ENCODE assay signal across 10 mouse cellular contexts in genomic region chr1:35850191-35850545, GRCm38 (mm10).
DNase-seq lines count a peak whose midpoint lies in the region; ATAC-seq lines count a peak whose summit lies in the region.
"Had no signal": no experiment of that assay in that cellular context is flagged by ENCODE, and none has a peak within 500 bp of the region (broad histone marks: within the 10 kb centered on the region; RNA-seq: fewer than 3 reads in every experiment).

No protein-coding gene starts in this region.

- H3K4me1 ChIP-seq in embryonic facial prominence, embryonic 15.5 days, result no peaks in the 10 kb centered on the region
- H3K4me1 ChIP-seq: liver, embryonic 13.5 days had no signal

- H3K9ac ChIP-seq in embryonic facial prominence, embryonic 15.5 days, result no peak overlapping the region
- H3K9ac ChIP-seq: liver, embryonic 13.5 days had no signal

- H3K9me3 ChIP-seq in embryonic facial prominence, embryonic 15.5 days (replicated peaks), result no peaks in the 10 kb centered on the region
- H3K9me3 ChIP-seq: liver, embryonic 13.5 days had no signal

- H3K27ac ChIP-seq in embryonic facial prominence, embryonic 15.5 days (replicated peaks), result 0 out of 2 replicates have a peak overlapping the region, but pooled peaks have one; percentile 17
- H3K27ac ChIP-seq: liver, embryonic 13.5 days had no signal

- no peak for DNase-seq in frontal cortex, adult 2 months (ENCODE audit: extremely low spot score in 1 of 2, low spot score in 1 of 2)
- DNase-seq in layer of hippocampus, adult 9-11 months, result peak; percentile 21
- DNase-seq in layer of hippocampus, adult 9-10 months (ENCODE audit: low spot score), result no peak
- DNase-seq in lung, postnatal 4 days, result peak; percentile 33 to 50
- no peak for DNase-seq in embryo, embryonic 10 days (ENCODE audit: low spot score)
- DNase-seq in left cerebral cortex, adult 18-20 months (ENCODE audit: low spot score in 2 of 2), result no peak
- DNase-seq: liver, embryonic 13.5 days; spleen, adult 18-20 months had no signal

- no peaks in the 10 kb centered on the region for H3K27me3 ChIP-seq in embryonic facial prominence, embryonic 15.5 days
- H3K27me3 ChIP-seq: liver, embryonic 13.5 days had no signal

- 68% methylated on average over 8 of the region's 8 CpGs for WGBS in embryonic facial prominence, embryonic 15.5 days

- ATAC-seq in frontal cortex, adult (ENCODE audit: low TSS enrichment), result peak; percentile 35; the same call in 1 of the 2 replicates
- ATAC-seq in embryonic facial prominence, embryonic 15.5 days (ENCODE audit: insufficient number of reproducible peaks, low FRiP score, low TSS enrichment, low read depth), result no peak

- peak overlapping the region; percentile 13; the same call in 1 of the 2 replicates for H3K4me3 ChIP-seq in embryonic facial prominence, embryonic 15.5 days (replicated peaks)
- H3K4me3 ChIP-seq: liver, embryonic 13.5 days had no signal

- H3K4me2 ChIP-seq in embryonic facial prominence, embryonic 15.5 days (replicated peaks), result peak overlapping the region; percentile 32; the same call in 1 of the 2 replicates
- H3K4me2 ChIP-seq: liver, embryonic 13.5 days had no signal

- H3K36me3 ChIP-seq in embryonic facial prominence, embryonic 15.5 days, result no peaks in the 10 kb centered on the region
- H3K36me3 ChIP-seq: liver, embryonic 13.5 days had no signal

Comparison
In these comparisons a context has a peak if more than half of its experiments do, and no peak if none do; other contexts are left out.
1. DNase-seq: peak in layer of hippocampus, adult 9-11 months (single experiment) and lung, postnatal 4 days (2 of 2); none in frontal cortex, adult 2 months (0 of 2), layer of hippocampus, adult 9-10 months (single experiment), embryo, embryonic 10 days (single experiment) and left cerebral cortex, adult 18-20 months (0 of 2).